Mouse (Mus musculus) G1E (cell line): Measurements from ENCODE around the gene Cbfa2t3. TPM values are rescaled to one million over a fixed set of nuclear protein-coding genes. Genes with fewer than 3 reads are reported as not detected.

Experiments
- ATAC-seq: 2 replicates; pipeline ENCODE4 v1.8.0; 2016; ENCODE audit warnings: mild to moderate bottlenecking; ENCODE audit not compliant: insufficient number of reproducible peaks, poor library complexity, low FRiP score, severe bottlenecking; ENCODE audit errors: extremely low read depth
- DNase-seq: peaks from one replicate; pipeline ENCODE4 v3.0.0; 2012; ENCODE audit warnings: low spot score
- H3K27me3 ChIP-seq: 2 replicates; pipeline ENCODE4 v1.6.1; 2012; ENCODE audit warnings: mild to moderate bottlenecking, low read length, inconsistent platforms; ENCODE audit not compliant: insufficient read depth
- H3K36me3 ChIP-seq: replicated peaks from 2 replicates; pipeline ENCODE3; 2012; ENCODE audit warnings: mild to moderate bottlenecking, inconsistent platforms
- H3K4me1 ChIP-seq: 2 replicates; pipeline ENCODE4 v1.6.1; 2012; ENCODE audit warnings: low read depth, low read length, inconsistent platforms, mixed read lengths; ENCODE audit not compliant: insufficient read depth
- H3K4me3 ChIP-seq: 2 replicates; pipeline ENCODE4 v1.5.1; 2012; ENCODE audit warnings: low read depth, mild to moderate bottlenecking, inconsistent platforms, low read length, moderate library complexity, mixed read lengths
- H3K9me3 ChIP-seq: replicated peaks from 2 replicates; pipeline ENCODE4 v1.6.1; 2012; ENCODE audit warnings: inconsistent platforms
- CTCF ChIP-seq: IDR thresholded peaks from 2 replicates; pipeline ENCODE4 v1.5.1; 2012; ENCODE audit warnings: low read depth, low read length, inconsistent platforms, mixed read lengths
- GATA1 ChIP-seq: IDR thresholded peaks from 2 replicates; pipeline ENCODE4 v1.6.1; 2012; ENCODE audit warnings: borderline replicate concordance, low read length, inconsistent platforms, mixed read lengths
- GATA2 ChIP-seq: IDR thresholded peaks from 2 replicates; pipeline ENCODE4 v1.6.1; 2012; ENCODE audit warnings: low read depth, low read length, inconsistent platforms, borderline replicate concordance
- POLR2AphosphoS5 ChIP-seq: IDR thresholded peaks from 2 replicates; pipeline ENCODE4 v1.6.1; 2012; ENCODE audit warnings: low read depth, low read length, inconsistent platforms; ENCODE audit not compliant: insufficient replicate concordance
- TAL1 ChIP-seq: conservative IDR thresholded peaks from 2 replicates; pipeline ENCODE4 v1.6.1; 2012; ENCODE audit warnings: low read depth, low read length, inconsistent platforms, mixed read lengths
- polyA plus RNA-seq: library from polyadenylated mRNA; stranded (reverse); fragments of >175 nt; gene quantifications from 2 replicates; pipeline ENCODE4 v1.2.3, GENCODE M21; 2012
- total RNA-seq, 2 experiments: library from RNA; stranded (forward) in 1 of 2; stranded (reverse) in 1 of 2; fragments of 200-1000 nt in 1 of 2; fragments of >200 nt in 1 of 2; fragmentation: Nextera tagmentation in 1 of 2; gene quantifications; 2 replicates each; pipeline ENCODE4 v1.2.3; 2014 to 2017

Cbfa2t3 gene
- total and polyA plus RNA-seq, 3 experiments, result 19.9 to 287 (median 99.0) TPM

- peaks cover 3% of the 10 kb centered on the region for H3K9me3 ChIP-seq
- no peak for ATAC-seq
- peaks cover 16% of the 10 kb centered on the region for H3K4me1 ChIP-seq
Observed at GRCm38 (mm10) chr8:122728630-122729029, 29.7 kb upstream of the Cbfa2t3 start.

GRCm38 (mm10) chr8:122727412-122727811 is 28.5 kb upstream of the Cbfa2t3 start:
- DNase-seq (no peak), ATAC-seq (no peak)
- Histone ChIP-seq H3K27me3 (peaks cover 93% of the 10 kb centered on the region), H3K36me3 (no peaks in the 10 kb centered on the region), H3K4me1 (peaks cover 28% of the 10 kb centered on the region), H3K9me3 (peaks cover 3% of the 10 kb centered on the region), H3K4me3 (no peak overlapping the region)
- TF ChIP-seq CTCF, result no peak

More at GRCm38 (mm10) chr8:122728630-122729029, 29.7 kb upstream of the Cbfa2t3 start:
- H3K4me3 ChIP-seq, result no peak overlapping the region
- peaks cover 93% of the 10 kb centered on the region for H3K27me3 ChIP-seq
- no peak for TF ChIP-seq POLR2AphosphoS5
- TF ChIP-seq GATA1, result no peak
- H3K36me3 ChIP-seq, result no peaks in the 10 kb centered on the region
- no peak for DNase-seq

- H3K36me3 ChIP-seq, result no peaks in the 10 kb centered on the region
- peaks cover 3% of the 10 kb centered on the region for H3K9me3 ChIP-seq
- H3K4me3 ChIP-seq, result no peak overlapping the region
- DNase-seq, result no peak
- peaks cover 92% of the 10 kb centered on the region for H3K27me3 ChIP-seq
- H3K4me1 ChIP-seq, result peaks cover 35% of the 10 kb centered on the region
- TF ChIP-seq TAL1 (no peak), GATA2 (no peak), CTCF (no peak), POLR2AphosphoS5 (no peak), GATA1 (no peak)
- no peak for ATAC-seq
Observed at GRCm38 (mm10) chr8:122726789-122727188, 27.9 kb upstream of the Cbfa2t3 start.

- DNase-seq (no peak), ATAC-seq (no peak)
- no peaks in the 10 kb centered on the region for H3K9me3 ChIP-seq
- H3K4me3 ChIP-seq, result no peak overlapping the region
- peaks cover 48% of the 10 kb centered on the region for H3K4me1 ChIP-seq
- TF ChIP-seq GATA1 (no peak), POLR2AphosphoS5 (no peak), GATA2 (no peak), TAL1 (no peak), CTCF (no peak)
- H3K27me3 ChIP-seq, result peaks cover 85% of the 10 kb centered on the region
- H3K36me3 ChIP-seq, result no peaks in the 10 kb centered on the region
Observed at GRCm38 (mm10) chr8:122725187-122725586, 26.3 kb upstream of the Cbfa2t3 start.

GRCm38 (mm10) chr8:122720811-122721640 is 22.1 kb upstream of the Cbfa2t3 start:
- Histone ChIP-seq H3K27me3 (peaks cover 63% of the 10 kb centered on the region), H3K9me3 (no peaks in the 10 kb centered on the region), H3K4me1 (peaks cover 78% of the 10 kb centered on the region), H3K36me3 (no peaks in the 10 kb centered on the region), H3K4me3 (peak overlapping the region; percentile 64; the same call in 1 of the 2 replicates)
- peak; percentile 29 for DNase-seq
- TF ChIP-seq CTCF, result no peak
- no peak for TF ChIP-seq GATA1
- no peak for TF ChIP-seq TAL1
- no peak for TF ChIP-seq POLR2AphosphoS5
- no peak for TF ChIP-seq GATA2
- ATAC-seq, result no peak

GRCm38 (mm10) chr8:122720070-122720729 is 21.3 kb upstream of the Cbfa2t3 start:
- H3K4me1 ChIP-seq, result peaks cover 79% of the 10 kb centered on the region
- H3K36me3 ChIP-seq, result no peaks in the 10 kb centered on the region
- peaks cover 56% of the 10 kb centered on the region for H3K27me3 ChIP-seq
- no peaks in the 10 kb centered on the region for H3K9me3 ChIP-seq
- DNase-seq (peak; percentile 84), ATAC-seq (peak; percentile 61)
- H3K4me3 ChIP-seq, result peak overlapping the region; percentile 65; the same call in 1 of the 2 replicates
- TF ChIP-seq GATA2, result no peak
- TF ChIP-seq TAL1, result peak; percentile 95

- Histone ChIP-seq H3K4me1 (peaks cover 82% of the 10 kb centered on the region), H3K4me3 (peak overlapping the region; percentile 65; the same call in 1 of the 2 replicates), H3K36me3 (no peaks in the 10 kb centered on the region), H3K9me3 (no peaks in the 10 kb centered on the region), H3K27me3 (peaks cover 50% of the 10 kb centered on the region)
- peak; percentile 82 for ATAC-seq
- peak; percentile 89 for DNase-seq
- TF ChIP-seq GATA1, result no peak
- peak; percentile 46; the same call in 1 of the 2 replicates for TF ChIP-seq CTCF
- no peak for TF ChIP-seq POLR2AphosphoS5
- TF ChIP-seq TAL1, result peak; percentile 100
- peak; percentile 57; the same call in 1 of the 2 replicates for TF ChIP-seq GATA2
Observed at GRCm38 (mm10) chr8:122719500-122720065, 20.7 kb upstream of the Cbfa2t3 start.
